Mouse (Mus musculus) heart, adult 9 months (tissue): ENCODE measurements at regions not wholly inside any gene's neighbourhood (a gene's known extent, or its start where the extent isn't known, plus 50 kb on each side); places are given as distances from the start of the nearest gene placed in this dataset.

ENCODE experiments used
- DNase-seq, 2 experiments: peaks; one replicate each; pipeline ENCODE4 v3.0.0; 2022; ENCODE audit warnings: low spot score in 2 of 2

GRCm38 (mm10) chr15:97125836-97126822 lies 70.4 kb upstream of the Slc38a4 start:
- no peak for DNase-seq

- DNase-seq: no peak
Observed at GRCm38 (mm10) chr15:97122263-97122662, 66.5 kb upstream of the Slc38a4 start.

- DNase-seq: no peak
Observed at GRCm38 (mm10) chr15:97112452-97113200, 56.9 kb upstream of the Slc38a4 start.

- DNase-seq: no peak
Observed at GRCm38 (mm10) chr15:97111320-97112192, 55.8 kb upstream of the Slc38a4 start.

GRCm38 (mm10) chr15:97107779-97108178 lies 52.0 kb upstream of the Slc38a4 start:
- DNase-seq: no peak

GRCm38 (mm10) chr15:97106556-97106955 lies 50.8 kb upstream of the Slc38a4 start:
- no peak for DNase-seq
